Mouse (Mus musculus) midbrain, embryonic 15.5 days (tissue): ENCODE results near the gene Slc35d1. TPM values are rescaled to one million over a fixed set of nuclear protein-coding genes. Genes with fewer than 3 reads are reported as not detected.

Source experiments
- ATAC-seq: fragments of 200-750 bp; cut with Nextera tagmentation; replicated peaks from 2 replicates; pipeline ENCODE4 v1.8.0; 2017; ENCODE audit warnings: moderate TSS enrichment
- H3K27ac ChIP-seq: fragments of 300-500 bp; sonication (generic); 2 replicates; pipeline ENCODE4 v1.5.1; 2015; ENCODE audit warnings: mild to moderate bottlenecking, inconsistent platforms
- H3K27me3 ChIP-seq: fragments of 300-500 bp; sonication (generic); replicated peaks from 2 replicates; pipeline ENCODE4 v1.6.1; 2015; ENCODE audit warnings: inconsistent platforms
- H3K36me3 ChIP-seq: fragments of 300-500 bp; sonication (generic); replicated peaks from 2 replicates; pipeline ENCODE4 v1.6.1; 2015; ENCODE audit warnings: inconsistent platforms
- H3K4me1 ChIP-seq: fragments of 300-500 bp; sonication (generic); 2 replicates; pipeline ENCODE4 v1.6.1; 2015; ENCODE audit warnings: inconsistent platforms
- H3K4me2 ChIP-seq: fragments of 300-500 bp; sonication (generic); 2 replicates; pipeline ENCODE4 v1.6.1; 2015; ENCODE audit warnings: inconsistent platforms, mild to moderate bottlenecking, moderate library complexity
- H3K4me3 ChIP-seq: fragments of 300-500 bp; sonication (generic); 2 replicates; pipeline ENCODE4 v1.5.1; 2015; ENCODE audit warnings: mild to moderate bottlenecking, inconsistent platforms
- H3K9ac ChIP-seq: fragments of 300-500 bp; sonication (generic); 2 replicates; pipeline ENCODE4 v1.6.1; 2015; ENCODE audit warnings: mild to moderate bottlenecking, inconsistent platforms
- H3K9me3 ChIP-seq: fragments of 300-500 bp; sonication (generic); 2 replicates; pipeline ENCODE4 v1.6.1; 2016; ENCODE audit warnings: inconsistent platforms
- WGBS: fragments of 180-500 bp; shearing (Covaris S2); methylation state at CpG from one replicate; pipeline ENCODE4 v1.1.7; 2015; ENCODE audit warnings: mixed read lengths; 5-methylcytosine and 5-hydroxymethylcytosine counted together
- polyA plus RNA-seq: library from polyadenylated mRNA; unstranded; fragments of >200 nt; fragmentation: Nextera tagmentation; extraction: Ambion mirVana; gene quantifications from 2 replicates; pipeline ENCODE4 v1.2.1, GENCODE M21; 2015

Slc35d1 gene
- polyA plus RNA-seq, 1 experiment from 2014 or later, result 6.7 TPM

DNA sequence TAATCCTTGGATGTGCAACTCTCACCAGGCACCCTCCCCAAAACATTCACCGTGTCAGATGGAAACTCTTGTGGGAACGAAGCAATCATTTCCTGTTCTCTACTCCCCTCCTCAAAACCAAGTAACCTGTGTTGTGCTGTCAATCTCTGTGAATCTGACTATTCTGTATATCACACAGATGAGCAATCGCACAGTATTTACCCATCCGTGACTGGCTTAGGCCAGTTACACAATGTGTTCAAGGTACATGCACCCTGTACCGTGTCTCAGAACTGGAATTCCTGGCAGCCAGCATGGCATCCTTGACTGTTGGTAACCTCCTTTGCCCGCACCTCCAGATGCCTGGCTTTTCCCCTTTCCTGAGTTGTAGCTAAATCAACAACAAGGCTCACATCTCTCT, 1.1 kb upstream of the Slc35d1 start:
- Histone ChIP-seq H3K27ac (no peak overlapping the region), H3K4me1 (peaks cover 20% of the 10 kb centered on the region), H3K9me3 (no peaks in the 10 kb centered on the region), H3K27me3 (no peaks in the 10 kb centered on the region), H3K4me3 (no peak overlapping the region), H3K36me3 (no peaks in the 10 kb centered on the region), H3K4me2 (no peak overlapping the region), H3K9ac (no peak overlapping the region)
- WGBS, result 85% methylated on average over 6 of the region's 6 CpGs
- ATAC-seq, result no peak

DNA sequence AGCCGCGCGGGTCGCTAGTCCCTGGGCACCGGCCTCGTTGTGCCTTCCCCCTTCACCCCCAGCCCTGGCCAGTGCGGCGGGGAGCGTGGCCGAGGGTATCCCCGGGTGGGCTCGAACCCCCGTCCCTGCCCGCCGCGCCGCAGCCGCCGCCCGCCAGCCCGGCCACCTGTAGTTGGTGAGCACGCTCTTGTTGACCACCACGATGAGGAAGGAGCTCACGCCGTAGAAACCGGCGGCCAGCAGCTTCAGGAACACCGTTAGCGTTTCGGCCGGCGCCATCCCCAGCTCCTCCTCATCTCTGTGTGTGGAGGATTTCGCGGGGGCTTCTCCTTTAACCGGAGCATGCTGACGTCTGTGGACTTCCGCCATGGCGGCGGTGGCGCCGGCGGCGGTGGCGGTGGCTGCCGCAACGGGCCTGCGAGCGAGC, 453 bp downstream of the Slc35d1 start:
- Histone ChIP-seq H3K27ac (peak overlapping the region; percentile 98), H3K4me1 (peaks cover 20% of the 10 kb centered on the region), H3K9ac (peak overlapping the region; percentile 92), H3K9me3 (no peaks in the 10 kb centered on the region), H3K4me2 (peak overlapping the region; percentile 84), H3K27me3 (no peaks in the 10 kb centered on the region), H3K4me3 (peak overlapping the region; percentile 92), H3K36me3 (no peaks in the 10 kb centered on the region)
- ATAC-seq, result peak; percentile 89
- under 1% methylated on average over 48 of the region's 48 CpGs for WGBS

DNA sequence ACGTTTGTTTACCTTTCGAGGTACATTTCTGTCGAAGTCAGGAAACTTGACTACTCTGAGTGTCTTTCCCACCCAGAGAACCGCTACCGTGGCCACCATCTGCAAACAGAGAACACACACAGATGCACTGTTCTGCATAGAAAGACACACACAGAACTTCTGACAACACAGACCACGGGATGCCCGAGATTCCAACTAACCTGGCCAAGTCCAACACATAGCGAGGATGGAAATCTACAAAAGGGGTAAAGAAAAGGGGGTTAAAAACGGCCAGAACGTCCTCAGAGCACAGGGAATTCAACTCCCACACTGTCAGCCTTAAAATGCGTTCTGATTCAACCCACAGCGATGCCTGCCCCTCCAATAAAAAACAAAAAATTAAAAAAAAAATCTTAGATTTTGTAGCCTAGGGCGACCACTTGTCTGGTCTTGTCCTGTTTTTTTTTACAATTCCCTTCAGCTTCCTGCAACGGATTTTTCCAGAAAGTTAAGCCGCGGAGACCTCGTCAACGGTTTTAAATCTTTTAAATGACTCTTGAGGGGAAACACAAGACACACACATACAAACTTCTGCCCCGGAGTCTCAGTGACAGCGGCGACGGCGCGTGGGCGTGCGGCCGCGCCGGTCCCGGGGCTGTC, 986 bp downstream of the Slc35d1 start:
- ATAC-seq, result no peak
- Histone ChIP-seq H3K36me3 (no peaks in the 10 kb centered on the region), H3K9me3 (no peaks in the 10 kb centered on the region), H3K4me3 (peak overlapping the region; percentile 92), H3K27me3 (no peaks in the 10 kb centered on the region), H3K4me1 (peaks cover 20% of the 10 kb centered on the region), H3K27ac (peak overlapping the region; percentile 98), H3K4me2 (peak overlapping the region; percentile 84), H3K9ac (peak overlapping the region; percentile 92)
- 3% methylated on average over 30 of the region's 30 CpGs for WGBS

DNA sequence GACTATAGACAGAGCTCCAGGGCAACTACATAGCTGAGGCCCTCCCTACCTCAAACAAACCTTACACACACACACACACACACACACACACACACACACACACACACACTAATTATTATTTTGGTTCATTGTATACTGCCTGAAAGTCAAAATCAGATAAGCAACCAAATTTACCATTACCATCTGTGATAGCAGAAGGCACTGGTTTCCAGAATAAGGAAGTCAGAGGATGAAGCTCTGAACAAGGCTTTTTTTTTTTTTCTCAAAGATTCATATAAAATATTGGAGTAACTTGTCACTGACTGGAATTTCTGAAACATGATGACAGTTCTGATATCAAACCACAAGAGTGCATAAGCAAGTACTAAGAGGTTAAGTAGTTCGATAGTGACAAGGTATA, 6.4 kb downstream of the Slc35d1 start:
- no peaks in the 10 kb centered on the region for H3K27me3 ChIP-seq

DNA sequence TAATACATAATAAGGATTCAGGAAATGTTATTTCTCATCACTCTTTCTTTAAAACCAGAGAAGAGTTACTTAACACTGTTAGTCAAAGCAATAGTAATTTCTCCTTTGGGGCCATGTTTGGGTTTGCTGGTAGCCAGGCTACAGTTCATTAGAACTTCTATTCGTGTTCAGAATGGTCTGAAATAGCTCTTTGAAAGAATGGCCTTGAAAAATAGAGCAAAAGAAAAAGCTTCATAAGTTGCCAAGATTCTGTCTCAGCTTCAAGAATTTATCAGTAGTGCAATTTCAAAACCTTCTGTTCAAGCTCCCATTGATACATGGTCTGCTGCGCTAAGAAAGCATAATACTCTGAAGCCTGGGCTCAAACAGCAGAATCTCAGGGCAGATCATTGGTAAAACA, 11.3 kb downstream of the Slc35d1 start:
- ATAC-seq, result no peak
- H3K9ac ChIP-seq, result no peak overlapping the region
- no peak overlapping the region for H3K4me3 ChIP-seq
- peaks cover 25% of the 10 kb centered on the region for H3K36me3 ChIP-seq
- no peak overlapping the region for H3K4me2 ChIP-seq
- H3K9me3 ChIP-seq, result no peaks in the 10 kb centered on the region
- no peaks in the 10 kb centered on the region for H3K4me1 ChIP-seq
- H3K27ac ChIP-seq, result no peak overlapping the region
- WGBS, result 75% methylated on average over 2 of the region's 2 CpGs
- no peaks in the 10 kb centered on the region for H3K27me3 ChIP-seq

More for the DNA sequence above, 6.4 kb downstream of the Slc35d1 start:
- Histone ChIP-seq H3K9me3 (no peaks in the 10 kb centered on the region), H3K9ac (no peak overlapping the region), H3K4me1 (peaks cover 6% of the 10 kb centered on the region), H3K4me3 (no peak overlapping the region), H3K27ac (no peak overlapping the region), H3K4me2 (no peak overlapping the region), H3K36me3 (peaks cover 11% of the 10 kb centered on the region; the same call in 1 of the 2 replicates)
- 98% methylated on average over 1 of the region's 1 CpGs for WGBS
- ATAC-seq, result no peak

DNA sequence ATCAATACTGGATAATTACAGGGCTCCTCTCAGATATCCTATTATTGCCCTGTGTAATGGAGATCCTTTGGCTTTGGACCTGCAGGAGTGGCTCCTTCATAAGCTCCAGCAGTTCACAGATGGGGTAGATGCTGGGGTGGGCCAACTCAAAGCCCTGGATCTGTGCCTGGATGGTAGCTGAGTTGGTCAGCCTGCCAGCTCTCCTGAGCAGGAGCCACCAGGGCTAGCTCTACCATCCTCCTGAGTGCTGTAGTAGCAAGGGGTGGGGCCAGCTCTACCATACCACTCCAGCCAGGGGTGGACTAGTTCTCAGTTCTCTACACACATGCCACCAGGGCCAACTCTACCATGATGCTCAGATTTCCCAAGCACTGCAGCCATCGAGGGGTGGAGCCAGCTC, 14.9 kb downstream of the Slc35d1 start:
- H3K9ac ChIP-seq, result no peak overlapping the region
- 96% methylated on average over 1 of the region's 1 CpGs for WGBS
- no peaks in the 10 kb centered on the region for H3K4me1 ChIP-seq
- H3K27me3 ChIP-seq, result no peaks in the 10 kb centered on the region
- H3K27ac ChIP-seq, result no peak overlapping the region
- H3K36me3 ChIP-seq, result peaks cover 14% of the 10 kb centered on the region
- H3K4me3 ChIP-seq, result no peak overlapping the region
- no peak overlapping the region for H3K4me2 ChIP-seq
- ATAC-seq, result no peak
- H3K9me3 ChIP-seq, result no peaks in the 10 kb centered on the region

DNA sequence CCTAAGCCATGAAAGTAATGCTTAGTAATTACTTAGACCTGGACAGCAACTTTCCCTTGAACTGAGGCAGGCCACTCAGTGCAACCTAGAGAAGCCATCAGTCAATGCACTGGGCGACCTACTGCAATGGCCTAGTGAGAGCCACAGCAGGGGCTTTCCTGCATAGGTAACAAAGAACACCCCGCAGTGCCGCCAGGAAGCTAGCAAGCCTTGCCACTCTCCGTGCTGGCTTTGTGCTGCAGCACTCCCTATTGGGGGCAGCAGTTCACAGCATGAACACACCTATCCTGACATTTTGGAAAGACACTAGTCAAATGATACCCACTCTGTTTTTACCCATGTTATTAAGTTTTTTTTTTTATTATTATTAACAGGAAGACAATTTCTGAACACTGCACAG, 15.9 kb downstream of the Slc35d1 start:
- no peaks in the 10 kb centered on the region for H3K9me3 ChIP-seq
- no peak overlapping the region for H3K9ac ChIP-seq
- no peak for ATAC-seq
- H3K4me3 ChIP-seq, result no peak overlapping the region
- H3K36me3 ChIP-seq, result peaks cover 14% of the 10 kb centered on the region
- H3K4me1 ChIP-seq, result no peaks in the 10 kb centered on the region
- no peak overlapping the region for H3K4me2 ChIP-seq
- H3K27ac ChIP-seq, result no peak overlapping the region
- no peaks in the 10 kb centered on the region for H3K27me3 ChIP-seq
- 44% methylated on average over 4 of the region's 4 CpGs for WGBS

DNA sequence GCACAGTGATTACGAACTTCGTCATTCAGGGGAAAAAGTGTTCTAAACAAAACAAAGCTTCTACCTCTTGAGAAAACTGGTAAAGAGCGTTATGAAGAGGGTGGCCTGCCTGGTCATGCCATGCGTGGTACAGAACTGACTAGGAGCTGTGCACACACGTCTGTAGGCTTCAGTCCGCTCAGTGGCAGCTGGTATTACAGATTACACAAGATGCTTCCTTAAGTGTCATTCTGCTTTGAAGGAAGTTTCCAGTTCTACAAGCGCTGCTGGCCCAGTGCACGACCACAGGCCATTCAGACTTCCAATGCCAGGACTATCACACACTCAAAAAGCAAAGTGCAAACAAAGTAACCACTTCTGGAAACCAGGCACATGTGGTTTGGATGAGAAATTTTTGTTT, 17.6 kb downstream of the Slc35d1 start:
- Histone ChIP-seq H3K4me1 (no peaks in the 10 kb centered on the region), H3K9me3 (no peaks in the 10 kb centered on the region), H3K9ac (no peak overlapping the region), H3K4me2 (no peak overlapping the region), H3K27me3 (no peaks in the 10 kb centered on the region), H3K27ac (no peak overlapping the region), H3K36me3 (peaks cover 14% of the 10 kb centered on the region), H3K4me3 (no peak overlapping the region)
- 89% methylated on average over 8 of the region's 8 CpGs for WGBS
- ATAC-seq, result no peak

DNA sequence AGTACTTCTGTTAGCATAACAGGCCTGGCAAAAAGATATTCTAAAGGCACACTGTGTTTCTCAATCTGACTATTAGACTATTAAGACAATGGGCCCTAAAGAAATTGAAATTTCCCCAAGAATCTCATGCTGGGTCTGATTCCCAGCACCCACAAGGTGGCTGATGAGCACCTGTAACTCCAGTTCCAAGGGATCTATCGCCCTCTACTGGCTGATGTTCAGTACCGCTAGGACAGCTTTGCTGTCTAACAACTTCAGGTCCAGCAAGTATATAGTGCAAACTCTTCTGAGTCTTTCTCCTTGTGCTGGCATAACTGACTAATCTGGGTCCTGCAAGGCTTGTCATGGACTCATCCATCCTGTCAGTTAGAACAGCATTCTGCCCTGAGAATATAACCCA, 22.5 kb downstream of the Slc35d1 start:
- H3K36me3 ChIP-seq, result peaks cover 12% of the 10 kb centered on the region; the same call in 1 of the 2 replicates
- no peaks in the 10 kb centered on the region for H3K27me3 ChIP-seq
- H3K4me3 ChIP-seq, result no peak overlapping the region
- H3K4me1 ChIP-seq, result no peaks in the 10 kb centered on the region
- WGBS, result 86% methylated on average over 2 of the region's 2 CpGs
- ATAC-seq, result no peak
- H3K4me2 ChIP-seq, result no peak overlapping the region
- no peaks in the 10 kb centered on the region for H3K9me3 ChIP-seq
- H3K9ac ChIP-seq, result no peak overlapping the region
- no peak overlapping the region for H3K27ac ChIP-seq

DNA sequence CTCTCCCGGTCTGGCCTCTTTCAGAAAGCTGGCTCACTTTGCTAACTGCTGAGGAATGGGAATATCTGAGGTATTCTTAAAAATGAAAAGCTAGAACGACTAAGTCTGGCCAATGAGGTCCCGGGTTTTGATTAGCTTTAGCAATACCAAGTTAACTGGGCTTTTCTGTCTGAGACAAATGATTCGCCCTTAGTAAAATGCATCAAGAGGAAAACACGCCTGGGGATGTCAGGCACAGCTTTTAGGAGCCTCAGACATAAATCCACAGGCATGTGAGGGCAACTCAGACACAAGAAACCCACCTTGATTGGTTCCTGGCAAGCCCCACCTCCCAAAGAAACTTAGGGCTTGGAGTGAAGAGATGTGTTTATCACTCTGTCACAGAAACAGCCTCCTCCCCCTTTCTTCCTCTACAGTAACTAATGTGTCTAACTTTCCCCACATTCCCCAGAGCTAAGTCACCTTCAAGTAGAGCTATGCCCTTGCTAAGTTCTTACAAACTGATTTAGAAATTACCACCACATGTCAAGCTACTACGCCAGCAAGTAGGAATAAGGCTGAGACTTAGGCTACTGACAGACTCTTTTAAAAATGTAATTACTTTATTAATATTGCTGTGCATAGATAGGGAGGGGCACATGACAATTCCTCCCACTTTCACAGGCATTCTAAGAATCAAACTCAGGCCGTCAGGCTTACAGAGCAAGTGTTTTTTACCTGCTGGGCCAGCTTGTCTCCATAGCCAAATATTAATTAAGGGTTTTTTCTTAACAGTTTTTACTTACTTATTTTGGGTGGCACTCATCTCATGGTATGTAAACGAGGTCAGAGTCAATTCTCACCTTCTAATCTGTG, 26.0 kb downstream of the Slc35d1 start:
- Histone ChIP-seq H3K27ac (no peak overlapping the region), H3K9me3 (no peaks in the 10 kb centered on the region), H3K4me1 (no peaks in the 10 kb centered on the region), H3K36me3 (peaks cover 14% of the 10 kb centered on the region; the same call in 1 of the 2 replicates), H3K4me2 (no peak overlapping the region), H3K9ac (no peak overlapping the region), H3K4me3 (no peak overlapping the region), H3K27me3 (no peaks in the 10 kb centered on the region)
- 94% methylated on average over 8 of the region's 8 CpGs for WGBS
- ATAC-seq, result no peak

DNA sequence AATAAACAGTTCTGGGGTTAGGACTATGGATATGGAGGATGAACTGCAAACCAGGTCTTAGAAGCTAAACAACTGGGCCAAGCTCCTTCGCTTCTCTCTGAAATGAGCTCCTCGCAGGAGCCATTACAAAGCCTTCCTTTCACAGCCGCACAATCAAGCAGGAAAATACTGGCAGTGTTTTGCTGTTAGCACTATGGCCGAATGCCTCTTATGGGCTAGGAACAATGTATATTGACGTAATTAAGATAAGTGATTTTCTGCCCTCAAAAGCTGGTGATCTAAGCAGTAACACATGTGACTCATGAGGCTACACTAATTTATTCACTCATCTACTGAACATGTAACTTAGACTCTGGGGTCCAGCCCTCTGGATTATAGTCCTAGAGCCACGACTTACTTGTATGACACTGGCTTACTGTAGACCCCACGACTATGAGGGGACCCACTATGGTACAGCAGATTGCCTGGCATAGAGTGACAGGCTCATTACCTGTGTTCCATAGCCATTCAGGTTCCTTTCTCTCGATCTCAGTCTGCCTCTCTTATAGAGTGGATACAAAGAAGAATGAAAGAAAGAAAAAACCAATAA, 34.6 kb downstream of the Slc35d1 start:
- no peaks in the 10 kb centered on the region for H3K27me3 ChIP-seq
- H3K4me2 ChIP-seq, result no peak overlapping the region
- no peak for ATAC-seq
- H3K9me3 ChIP-seq, result no peaks in the 10 kb centered on the region
- no peak overlapping the region for H3K27ac ChIP-seq
- H3K9ac ChIP-seq, result no peak overlapping the region
- no peak overlapping the region for H3K4me3 ChIP-seq
- H3K36me3 ChIP-seq, result 0 out of 2 replicates have a peak, but pooled peaks cover 8% of the 10 kb centered on the region
- WGBS, result 73% methylated on average over 8 of the region's 8 CpGs
- no peaks in the 10 kb centered on the region for H3K4me1 ChIP-seq

DNA sequence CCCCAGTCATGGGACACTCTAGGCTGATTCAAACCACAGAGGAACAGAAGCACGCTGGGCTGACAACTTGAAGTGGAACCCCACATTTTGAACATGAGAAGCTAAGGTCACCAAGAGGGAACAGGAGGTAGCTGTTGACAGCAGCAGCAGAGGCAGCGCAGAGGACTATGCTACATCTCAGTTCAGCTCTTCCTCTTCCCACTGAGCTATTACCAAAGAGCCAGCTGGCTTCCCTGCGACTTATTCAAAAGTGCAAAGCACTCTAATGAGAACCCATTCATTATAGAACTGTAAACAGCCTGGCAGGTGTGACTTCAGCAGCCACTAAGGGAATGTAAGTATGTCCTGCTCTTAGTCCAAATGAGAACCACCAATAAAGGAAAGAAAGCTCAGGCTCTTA, 35.4 kb downstream of the Slc35d1 start:
- no peak overlapping the region for H3K27ac ChIP-seq
- no peak overlapping the region for H3K4me3 ChIP-seq
- H3K36me3 ChIP-seq, result 0 out of 2 replicates have a peak, but pooled peaks cover 6% of the 10 kb centered on the region
- ATAC-seq, result no peak
- no peak overlapping the region for H3K9ac ChIP-seq
- H3K27me3 ChIP-seq, result no peaks in the 10 kb centered on the region
- H3K4me2 ChIP-seq, result no peak overlapping the region
- 65% methylated on average over 3 of the region's 3 CpGs for WGBS
- H3K9me3 ChIP-seq, result no peaks in the 10 kb centered on the region
- H3K4me1 ChIP-seq, result no peaks in the 10 kb centered on the region
